Mouse (Mus musculus) intestine, embryonic 16.5 days (tissue): ENCODE measurements around the gene Galm. TPM values are rescaled to one million over a fixed set of nuclear protein-coding genes. Genes with fewer than 3 reads are reported as not detected.
"Not testable (repeated sequence)": the region's sequence is repeated elsewhere in the genome, so short reads cannot be mapped to it uniquely, and the experiment has no call there.

ENCODE experiments used
- ATAC-seq: fragments of 200-750 bp; cut with Nextera tagmentation; 2 replicates; pipeline ENCODE4 v1.8.0; 2017; ENCODE audit warnings: moderate TSS enrichment, moderate library complexity
- H3K27ac ChIP-seq: fragments of 300-500 bp; sonication (generic); 2 replicates; pipeline ENCODE4 v1.5.1; 2014; ENCODE audit warnings: mild to moderate bottlenecking, low read length
- H3K27me3 ChIP-seq: fragments of 300-500 bp; sonication (generic); replicated peaks from 2 replicates; pipeline ENCODE4 v1.6.1; 2014; ENCODE audit warnings: low read length, control low read depth, mixed read lengths; ENCODE audit not compliant: control insufficient read depth, insufficient read depth
- H3K36me3 ChIP-seq: fragments of 300-500 bp; sonication (generic); 2 replicates; pipeline ENCODE4 v1.6.1; 2014; ENCODE audit warnings: low read length, control low read depth; ENCODE audit not compliant: control insufficient read depth, insufficient read depth
- H3K4me1 ChIP-seq: fragments of 300-500 bp; sonication (generic); 2 replicates; pipeline ENCODE4 v1.6.1; 2014; ENCODE audit warnings: low read length, control low read depth, mixed read lengths; ENCODE audit not compliant: control insufficient read depth, insufficient read depth
- H3K4me2 ChIP-seq: fragments of 300-500 bp; sonication (generic); 2 replicates; pipeline ENCODE4 v1.6.1; 2014; ENCODE audit warnings: low read depth, low read length, control low read depth
- H3K4me3 ChIP-seq: fragments of 300-500 bp; sonication (generic); 2 replicates; pipeline ENCODE4 v1.5.1; 2014; ENCODE audit warnings: mild to moderate bottlenecking, low read length
- H3K9ac ChIP-seq: fragments of 300-500 bp; sonication (generic); 2 replicates; pipeline ENCODE4 v1.6.1; 2014; ENCODE audit warnings: low read depth, low read length
- H3K9me3 ChIP-seq: fragments of 300-500 bp; sonication (generic); 2 replicates; pipeline ENCODE4 v1.6.1; 2016; ENCODE audit warnings: low read length, control low read depth; ENCODE audit not compliant: control insufficient read depth
- WGBS: fragments of 180-500 bp; shearing (Covaris S2); extraction: QIAGEN DNeasy Blood & Tissue Kit; methylation state at CpG from one replicate; pipeline ENCODE4 v1.1.7; 2014; 5-methylcytosine and 5-hydroxymethylcytosine counted together
- polyA plus RNA-seq: library from polyadenylated mRNA; unstranded; fragments of >200 nt; fragmentation: Nextera tagmentation; extraction: Ambion mirVana; gene quantifications from 2 replicates; pipeline ENCODE4 v1.2.1, GENCODE M21; 2015

Gene Galm
- polyA plus RNA-seq, 1 experiment from 2014 or later, result 101 TPM

GRCm38 (mm10) chr17:80175966-80176365 is 48.7 kb downstream of the Galm start:
- no peak for ATAC-seq
- H3K36me3 ChIP-seq, result no peaks in the 10 kb centered on the region
- no peaks in the 10 kb centered on the region for H3K9me3 ChIP-seq
- H3K27ac ChIP-seq, result no peak overlapping the region
- H3K9ac ChIP-seq, result no peak overlapping the region
- no peak overlapping the region for H3K4me3 ChIP-seq
- 87% methylated on average over 3 of the region's 3 CpGs for WGBS
- no peaks in the 10 kb centered on the region for H3K27me3 ChIP-seq
- H3K4me1 ChIP-seq, result 0 out of 2 replicates have a peak, but pooled peaks cover 2% of the 10 kb centered on the region
- H3K4me2 ChIP-seq, result no peak overlapping the region

DNA sequence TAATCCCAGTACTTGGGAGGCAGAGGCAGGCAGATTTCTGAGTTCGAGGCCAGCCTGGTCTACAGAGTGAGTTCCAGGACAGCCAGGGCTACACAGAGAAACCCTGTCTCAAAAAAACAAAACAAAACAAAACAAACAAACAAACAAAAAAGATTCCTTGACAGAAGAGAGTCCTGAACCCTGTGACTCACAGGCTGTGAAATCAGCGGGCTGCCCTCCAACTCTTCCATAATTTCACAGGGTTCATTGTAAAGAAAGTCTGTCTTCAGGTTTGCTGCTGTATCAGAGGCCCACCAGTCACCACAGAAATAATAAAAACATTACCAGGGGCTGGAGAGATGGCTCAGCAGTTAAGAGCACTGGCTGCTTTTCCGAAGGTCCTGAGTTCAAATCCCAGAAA is 51.6 kb downstream of the Galm start:
- not testable (repeated sequence) for H3K36me3 ChIP-seq, ATAC-seq, H3K9me3 ChIP-seq, H3K27ac ChIP-seq, H3K4me1 ChIP-seq, H3K9ac ChIP-seq, H3K4me2 ChIP-seq, H3K4me3 ChIP-seq, H3K27me3 ChIP-seq
- 100% methylated on average over 3 of the region's 3 CpGs for WGBS

- Histone ChIP-seq H3K27me3 (no peaks in the 10 kb centered on the region), H3K9ac (no peak overlapping the region), H3K4me1 (0 out of 2 replicates have a peak, but pooled peaks cover 2% of the 10 kb centered on the region), H3K9me3 (no peaks in the 10 kb centered on the region), H3K4me3 (no peak overlapping the region), H3K36me3 (no peaks in the 10 kb centered on the region), H3K27ac (no peak overlapping the region), H3K4me2 (no peak overlapping the region)
- WGBS, result 0% methylated on average over 6 of the region's 6 CpGs
- ATAC-seq, result peak; percentile 86
These were observed 52.7 kb downstream of the Galm start for GRCm38 (mm10) chr17:80179959-80180358.

GRCm38 (mm10) chr17:80180468-80180867 is 53.2 kb downstream of the Galm start:
- no peaks in the 10 kb centered on the region for H3K36me3 ChIP-seq
- H3K4me3 ChIP-seq, result no peak overlapping the region
- H3K9me3 ChIP-seq, result no peaks in the 10 kb centered on the region
- no peak overlapping the region for H3K9ac ChIP-seq
- H3K27me3 ChIP-seq, result no peaks in the 10 kb centered on the region
- no peaks in the 10 kb centered on the region for H3K4me1 ChIP-seq
- no peak overlapping the region for H3K27ac ChIP-seq
- no peak for ATAC-seq
- H3K4me2 ChIP-seq, result no peak overlapping the region

GRCm38 (mm10) chr17:80183615-80184014 is 56.3 kb downstream of the Galm start:
- no peak overlapping the region for H3K27ac ChIP-seq
- 85% methylated on average over 10 of the region's 10 CpGs for WGBS
- ATAC-seq, result no peak
- no peak overlapping the region for H3K9ac ChIP-seq
- no peak overlapping the region for H3K4me2 ChIP-seq
- no peaks in the 10 kb centered on the region for H3K4me1 ChIP-seq
- no peaks in the 10 kb centered on the region for H3K36me3 ChIP-seq
- H3K4me3 ChIP-seq, result no peak overlapping the region
- H3K27me3 ChIP-seq, result no peaks in the 10 kb centered on the region
- no peaks in the 10 kb centered on the region for H3K9me3 ChIP-seq

DNA sequence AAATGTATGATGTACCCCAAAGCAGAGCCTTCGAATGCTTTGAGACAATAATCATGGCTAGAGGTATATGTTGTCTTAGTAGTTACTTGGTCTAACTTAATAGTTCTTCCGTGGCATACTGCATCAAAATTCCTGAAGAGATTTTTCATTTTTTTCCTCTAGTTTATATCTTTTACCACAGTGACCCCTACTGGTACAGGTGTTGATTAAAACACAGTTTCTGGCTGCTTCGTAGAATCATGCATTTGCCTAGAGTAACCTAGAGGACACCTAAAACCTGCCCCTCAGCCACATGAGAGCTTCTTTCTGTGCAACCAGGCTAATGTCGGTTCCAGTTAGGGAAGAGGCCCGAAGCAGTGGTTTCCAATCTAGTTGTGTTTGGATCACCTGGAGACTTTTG is 65.8 kb downstream of the Galm start:
- Histone ChIP-seq H3K27ac (no peak overlapping the region), H3K9ac (no peak overlapping the region), H3K27me3 (no peaks in the 10 kb centered on the region), H3K4me3 (no peak overlapping the region), H3K4me2 (no peak overlapping the region), H3K9me3 (no peaks in the 10 kb centered on the region), H3K4me1 (no peaks in the 10 kb centered on the region), H3K36me3 (no peaks in the 10 kb centered on the region; the same call in 1 of the 2 replicates)
- WGBS, result 64% methylated on average over 5 of the region's 5 CpGs
- no peak for ATAC-seq

GRCm38 (mm10) chr17:80199160-80199778 is 72.0 kb downstream of the Galm start:
- H3K4me3 ChIP-seq, result no peak overlapping the region
- no peaks in the 10 kb centered on the region for H3K27me3 ChIP-seq
- no peaks in the 10 kb centered on the region for H3K9me3 ChIP-seq
- WGBS, result 92% methylated on average over 3 of the region's 3 CpGs
- H3K9ac ChIP-seq, result no peak overlapping the region
- peaks cover 4% of the 10 kb centered on the region for H3K36me3 ChIP-seq
- H3K4me1 ChIP-seq, result no peaks in the 10 kb centered on the region
- no peak overlapping the region for H3K27ac ChIP-seq
- no peak overlapping the region for H3K4me2 ChIP-seq
- peak; percentile 33; the same call in 1 of the 2 replicates for ATAC-seq

GRCm38 (mm10) chr17:80205657-80206056 is 78.4 kb downstream of the Galm start:
- Histone ChIP-seq H3K36me3 (peaks cover 4% of the 10 kb centered on the region; the same call in 1 of the 2 replicates), H3K27me3 (no peaks in the 10 kb centered on the region), H3K27ac (no peak overlapping the region), H3K9me3 (no peaks in the 10 kb centered on the region), H3K9ac (peak overlapping the region; percentile 99), H3K4me1 (0 out of 2 replicates have a peak, but pooled peaks cover 8% of the 10 kb centered on the region), H3K4me3 (peak overlapping the region; percentile 93), H3K4me2 (peak overlapping the region; percentile 73)
- 11% methylated on average over 5 of the region's 5 CpGs for WGBS
- ATAC-seq, result no peak

DNA sequence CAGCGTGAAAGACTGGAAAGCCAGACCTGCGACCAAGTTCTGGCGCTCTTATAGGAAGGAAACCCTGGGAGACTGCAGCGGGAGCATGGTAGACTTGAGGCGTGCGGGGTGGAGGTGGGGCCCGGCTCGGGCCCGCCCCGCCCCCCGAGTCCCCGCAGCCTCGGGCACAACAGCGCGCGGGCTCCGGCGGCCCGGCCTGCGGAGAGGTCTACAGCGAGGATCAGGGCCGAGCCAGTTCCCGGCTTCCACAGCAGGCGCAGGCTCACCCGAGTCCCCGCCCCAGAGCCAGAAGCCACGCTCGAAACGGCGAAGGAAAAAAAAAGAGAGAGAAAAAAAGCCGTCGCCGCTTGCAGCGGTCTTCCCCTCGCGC is 79.0 kb downstream of the Galm start:
- H3K9me3 ChIP-seq, result no peaks in the 10 kb centered on the region
- peak; percentile 66 for ATAC-seq
- peak overlapping the region; percentile 99 for H3K27ac ChIP-seq
- under 1% methylated on average over 36 of the region's 36 CpGs for WGBS
- 0 out of 2 replicates have a peak, but pooled peaks cover 8% of the 10 kb centered on the region for H3K4me1 ChIP-seq
- H3K9ac ChIP-seq, result peak overlapping the region; percentile 99
- no peaks in the 10 kb centered on the region for H3K27me3 ChIP-seq
- peak overlapping the region; percentile 93 for H3K4me3 ChIP-seq
- H3K4me2 ChIP-seq, result peak overlapping the region; percentile 73
- peaks cover 4% of the 10 kb centered on the region; the same call in 1 of the 2 replicates for H3K36me3 ChIP-seq
